Mouse (Mus musculus): ENCODE measurements around the gene Irak3.

Gene Irak3

DNA sequence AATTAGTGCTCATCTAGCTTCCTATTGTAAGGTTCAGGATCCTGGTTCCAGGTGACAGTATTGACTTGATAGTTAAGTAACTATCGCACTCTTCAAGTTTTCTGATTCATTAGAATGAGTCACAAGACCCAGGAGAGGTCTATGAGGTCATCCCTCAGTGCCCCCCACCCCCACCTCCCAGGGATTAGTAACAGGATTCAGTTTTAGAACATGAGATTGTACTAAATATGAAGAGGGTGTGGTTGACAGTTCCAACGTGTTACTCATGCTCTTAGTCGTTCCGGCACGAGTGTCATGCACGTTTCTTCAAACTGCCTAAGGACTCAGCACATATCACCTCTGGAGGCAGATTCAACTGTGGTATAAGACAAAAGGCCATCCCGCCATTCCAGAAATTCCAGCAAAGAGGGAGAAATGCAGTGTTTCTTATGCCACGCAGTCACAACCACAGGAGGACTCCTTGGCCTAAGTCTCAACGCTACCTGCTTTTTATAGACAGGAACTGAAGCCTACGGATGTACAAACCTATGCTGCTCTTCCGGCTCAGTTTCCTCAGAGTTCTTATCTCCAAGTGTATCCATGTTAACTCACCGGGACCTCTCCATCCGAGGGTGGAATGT, 2.8 kb upstream of the Irak3 start:
- DNase-seq (ENCODE audit: low read depth, low spot score) = no peak

DNA sequence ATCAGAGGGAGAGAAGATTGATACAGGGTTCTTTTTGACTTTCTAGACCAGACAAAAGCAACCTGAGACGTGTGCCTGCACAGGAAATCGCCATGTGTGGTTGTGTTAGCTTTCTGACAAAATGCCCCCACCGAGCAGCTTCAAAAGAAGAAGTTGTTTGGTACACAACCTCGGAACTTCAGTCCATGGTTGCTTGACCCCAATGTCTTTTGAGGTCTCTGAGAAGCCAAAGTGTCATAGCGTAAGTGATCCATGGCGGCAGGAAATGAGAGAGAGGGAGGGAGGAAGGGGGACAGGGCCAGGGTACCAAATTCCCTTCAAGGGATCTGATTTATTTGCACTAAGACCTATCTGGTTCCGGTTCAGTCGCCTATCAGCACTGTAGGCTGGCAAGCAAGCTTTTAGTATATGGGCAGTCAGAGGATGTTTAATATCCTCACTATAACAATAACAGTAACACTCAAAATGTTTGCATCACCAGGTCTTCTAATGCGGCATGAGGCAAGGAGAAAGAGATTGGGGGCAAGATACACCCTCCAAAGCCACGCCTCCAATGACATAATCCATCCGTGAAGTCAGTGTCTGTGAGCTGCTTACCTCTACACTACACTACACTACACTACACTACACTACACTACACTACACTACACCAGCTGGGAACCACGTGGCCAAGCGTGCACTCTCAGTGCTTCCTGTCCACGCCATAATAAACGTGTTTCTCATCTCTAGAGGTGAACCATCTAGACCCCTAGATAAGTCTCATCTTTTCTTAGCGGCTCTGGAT, 729 bp upstream of the Irak3 start:
- peak; percentile 23 for DNase-seq (ENCODE audit: low read depth, low spot score)

DNA sequence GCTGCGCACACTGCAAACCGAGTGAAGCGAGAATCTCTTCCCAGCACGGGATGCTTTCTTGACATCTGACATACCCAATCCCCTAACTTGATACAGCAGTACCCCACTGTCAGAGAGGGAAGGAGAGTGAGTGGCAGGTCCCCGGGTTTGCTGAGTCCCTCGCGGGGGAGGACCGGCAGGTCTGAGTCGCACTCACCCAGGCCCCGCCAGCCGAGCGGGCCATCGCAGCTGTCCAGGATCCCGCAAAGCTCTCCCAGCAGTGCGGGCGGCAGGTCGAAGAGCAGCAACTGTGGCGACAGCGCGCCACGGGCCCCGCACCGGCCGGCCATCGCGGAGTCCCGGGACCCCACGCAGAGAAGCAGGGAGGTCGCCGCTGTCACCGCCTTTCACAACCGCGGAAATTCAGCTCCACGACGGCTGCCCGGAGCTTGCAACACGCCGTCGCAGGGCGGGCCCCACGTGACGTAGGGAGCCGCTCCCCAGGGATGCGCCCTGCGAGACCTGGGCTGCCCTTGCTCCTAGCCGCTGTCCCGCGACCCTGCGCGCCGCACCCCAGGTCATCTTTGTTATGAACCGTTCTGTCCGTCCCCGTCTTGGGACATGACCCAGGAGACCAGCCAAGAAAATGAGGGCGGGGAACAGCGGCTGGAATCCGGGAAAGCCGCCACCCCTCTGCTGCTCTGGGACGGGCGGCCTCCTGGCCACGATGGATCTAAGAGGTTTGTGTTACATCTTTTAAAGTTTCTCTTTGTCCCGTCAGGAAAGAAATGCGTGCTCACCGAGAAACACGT, 604 bp downstream of the Irak3 start, which contains the start of gene Tmbim4:
Gene Tmbim4 (plus strand): TSS at position 460 of the 791 bp plus-strand sequence.
- peak; percentile 62 for DNase-seq (ENCODE audit: low read depth, low spot score)

DNA sequence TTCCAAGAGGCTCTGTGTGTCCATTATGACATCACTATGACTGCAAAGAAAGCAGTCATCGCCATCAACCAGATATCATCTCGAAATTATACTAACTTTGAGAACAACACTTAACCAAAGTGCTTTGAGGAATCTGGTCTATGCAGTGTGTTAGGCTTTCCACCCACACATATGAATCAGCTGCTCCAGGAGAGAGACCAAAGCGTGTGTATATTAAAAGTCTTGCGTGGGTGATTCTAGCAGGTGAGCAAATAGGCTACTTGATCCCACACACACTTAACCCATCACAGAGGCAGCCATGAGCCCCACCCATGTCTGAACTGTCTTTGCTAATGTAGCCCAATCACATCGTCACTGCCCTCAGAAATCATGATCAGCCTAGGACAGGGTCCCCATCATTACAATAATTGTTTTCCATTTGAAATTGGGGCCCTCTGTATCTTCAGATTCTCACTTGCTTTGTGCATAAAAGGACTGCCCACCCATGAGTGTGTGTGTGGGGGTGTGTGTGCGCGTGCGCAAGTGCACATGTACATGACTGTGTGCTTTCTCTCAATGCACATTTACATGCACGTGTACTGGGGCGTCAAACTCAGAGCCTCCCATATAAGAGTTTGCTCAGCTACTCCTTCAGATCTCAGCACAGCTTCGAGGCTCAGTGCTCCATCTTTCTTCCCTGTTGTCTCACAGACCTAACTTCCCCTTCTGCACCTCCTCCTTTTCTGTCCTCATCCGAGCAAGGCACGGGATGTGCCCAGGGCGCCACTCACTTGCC, 4.7 kb downstream of the Irak3 start:
- DNase-seq (ENCODE audit: low read depth, low spot score) = peak; percentile 63

DNA sequence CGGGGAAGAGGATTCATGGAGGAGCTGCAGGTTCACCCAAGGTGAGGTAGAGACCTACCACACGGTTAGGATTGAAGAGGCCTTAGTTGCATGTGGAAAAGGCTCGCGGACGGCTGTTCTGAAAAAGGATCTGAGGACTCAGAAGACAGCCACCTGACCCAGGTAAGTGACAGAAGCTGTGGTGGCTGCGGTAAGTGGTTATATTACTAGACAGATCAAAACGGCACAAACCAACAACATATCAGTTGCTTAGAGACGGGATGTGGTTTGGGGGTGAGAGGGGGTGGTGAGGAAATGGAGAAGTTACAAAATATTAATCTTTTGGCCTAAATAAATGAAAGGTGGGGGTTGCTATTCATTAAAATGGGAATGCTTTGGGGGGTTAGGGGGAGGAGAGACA, 8.7 kb downstream of the Irak3 start:
- peak; percentile 84 for DNase-seq (ENCODE audit: low read depth, low spot score)

DNA sequence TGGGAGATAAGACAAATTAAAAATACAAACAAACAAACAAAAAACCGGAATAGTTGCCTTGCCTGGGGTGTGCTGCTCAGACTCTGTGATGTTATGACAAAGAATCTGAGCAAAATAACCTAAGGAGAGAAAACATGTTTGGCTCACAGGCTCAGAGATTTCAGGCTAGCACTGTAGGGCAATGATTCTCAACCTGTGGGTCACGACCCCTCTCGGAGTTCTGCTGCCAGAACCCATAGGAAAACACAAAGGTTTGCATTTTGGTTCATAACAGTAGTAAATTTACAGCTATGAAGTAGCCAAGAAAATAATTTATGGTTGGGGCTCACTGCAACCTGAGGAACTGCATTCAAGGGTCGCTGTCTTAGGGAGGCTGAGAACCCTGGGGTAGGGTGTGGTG, 9.7 kb downstream of the Irak3 start:
- DNase-seq (ENCODE audit: low read depth, low spot score) = no peak

DNA sequence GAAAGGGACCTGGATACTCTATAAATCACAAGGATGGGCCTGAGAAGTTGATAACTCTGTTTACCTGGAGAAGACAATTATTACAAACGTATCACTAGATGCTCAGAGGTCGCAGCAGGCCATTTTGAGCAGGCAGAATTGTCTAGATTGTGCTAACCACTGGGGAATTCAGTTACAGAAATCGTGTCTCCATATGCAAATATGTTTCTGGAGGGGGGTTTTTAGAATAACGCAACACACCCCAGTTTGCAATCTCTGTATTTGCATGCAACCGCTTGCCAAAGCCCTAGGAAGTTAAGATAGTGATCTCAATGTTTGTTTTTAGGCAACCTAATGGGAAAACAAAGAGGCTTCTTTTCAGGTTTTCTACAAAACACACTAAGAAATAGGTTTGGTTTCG, 10.8 kb downstream of the Irak3 start:
- DNase-seq (ENCODE audit: low read depth, low spot score) = peak; percentile 45

DNA sequence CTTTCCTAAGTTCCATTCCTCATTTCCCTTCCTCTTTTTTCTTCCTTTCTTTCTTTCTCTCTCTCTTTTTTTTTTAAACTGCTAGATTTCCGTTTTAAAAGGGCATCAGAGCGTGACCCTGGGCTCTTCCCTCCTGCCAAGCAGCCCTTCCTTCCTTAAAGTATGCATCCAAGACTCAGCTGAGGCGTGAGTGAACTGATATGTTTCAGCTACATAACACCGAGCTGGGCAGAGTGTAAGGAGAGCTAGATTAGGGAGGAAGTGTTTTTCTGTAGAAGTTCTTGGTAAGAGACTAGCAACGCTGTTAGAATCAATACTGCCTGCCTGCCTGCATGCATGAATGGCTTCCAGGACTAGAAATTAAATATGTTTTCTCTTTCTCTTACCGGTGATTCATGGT, 12.1 kb downstream of the Irak3 start:
- no peak for DNase-seq (ENCODE audit: low read depth, low spot score)

DNA sequence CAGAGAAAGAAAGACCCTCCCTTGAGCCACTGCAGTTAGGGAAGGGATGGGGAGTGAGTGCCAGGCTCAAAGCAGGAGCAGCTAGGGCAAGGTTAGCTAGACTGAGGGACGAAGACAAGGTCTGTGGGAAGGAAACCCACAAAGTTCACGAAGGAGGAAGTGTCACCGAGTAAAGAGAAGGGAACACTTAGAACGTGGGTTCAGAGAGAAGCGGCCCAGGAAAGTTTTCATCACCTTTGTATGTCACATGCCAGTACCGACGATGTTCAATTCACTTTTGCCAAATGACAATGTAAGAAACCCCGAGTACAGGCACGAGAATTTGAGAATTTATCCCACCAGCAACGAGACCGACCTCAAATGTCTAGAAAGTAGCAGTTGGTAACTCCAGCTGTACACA, 12.7 kb downstream of the Irak3 start:
- DNase-seq (ENCODE audit: low read depth, low spot score) = peak; percentile 22

DNA sequence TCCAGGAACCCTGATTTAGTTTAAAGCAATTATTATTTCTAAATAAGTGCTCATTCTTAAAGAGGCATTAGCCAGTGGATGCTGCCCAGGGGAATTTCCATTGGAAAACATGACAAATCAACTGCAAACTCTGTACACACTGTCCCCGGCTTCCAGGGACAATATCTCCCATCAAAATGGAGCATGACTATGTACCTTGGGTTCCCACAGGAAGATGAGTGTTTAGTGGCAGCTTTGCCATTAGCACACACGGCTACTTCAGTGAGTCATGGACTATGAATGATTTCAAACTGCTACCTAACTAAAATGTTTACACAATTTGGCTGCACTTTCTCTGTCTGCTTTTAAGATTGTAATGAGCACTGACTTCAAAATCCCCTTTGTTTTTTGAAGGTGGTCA, 13.4 kb downstream of the Irak3 start:
- no peak for DNase-seq (ENCODE audit: low read depth, low spot score)

DNA sequence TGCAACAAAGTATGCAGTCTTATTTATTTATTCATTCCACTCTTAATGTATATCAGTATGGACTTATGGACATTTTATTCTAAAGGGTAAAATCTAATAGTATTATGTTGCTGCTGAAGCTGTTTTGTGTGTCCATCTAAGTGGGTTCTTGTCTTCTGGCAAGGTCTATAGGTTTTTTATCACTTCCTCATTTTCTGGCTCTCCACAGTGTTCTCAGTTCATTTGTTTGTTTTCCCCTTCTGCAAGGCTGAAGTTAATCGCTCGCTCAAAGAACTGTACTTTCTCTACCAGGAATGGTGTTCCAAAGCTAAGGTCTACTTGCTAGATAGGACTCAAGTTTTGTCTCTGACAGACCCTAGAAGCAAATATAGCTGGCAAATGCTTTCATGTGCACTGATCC, 18.6 kb downstream of the Irak3 start:
- DNase-seq (ENCODE audit: low read depth, low spot score) = no peak

DNA sequence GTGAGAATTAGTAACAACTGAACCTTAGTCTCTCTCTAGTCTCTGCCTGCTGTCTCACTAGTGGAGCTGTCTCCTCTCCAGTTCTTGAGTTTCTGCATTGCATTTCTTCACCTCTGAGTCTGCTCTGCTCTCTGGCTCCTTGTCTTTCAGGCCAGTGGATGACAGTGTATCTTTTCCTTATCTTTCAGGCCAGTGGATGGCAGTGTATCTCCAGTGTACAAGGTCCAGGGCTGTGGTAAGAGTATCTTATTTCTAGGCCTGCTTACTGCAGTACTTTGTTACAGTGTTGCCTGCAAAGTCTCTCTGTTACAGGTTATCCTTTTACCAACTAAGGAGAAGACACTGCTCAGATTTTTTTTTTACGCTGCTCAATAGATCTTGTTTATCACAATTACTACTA, 19.0 kb downstream of the Irak3 start:
- DNase-seq (ENCODE audit: low read depth, low spot score) = peak; percentile 42

DNA sequence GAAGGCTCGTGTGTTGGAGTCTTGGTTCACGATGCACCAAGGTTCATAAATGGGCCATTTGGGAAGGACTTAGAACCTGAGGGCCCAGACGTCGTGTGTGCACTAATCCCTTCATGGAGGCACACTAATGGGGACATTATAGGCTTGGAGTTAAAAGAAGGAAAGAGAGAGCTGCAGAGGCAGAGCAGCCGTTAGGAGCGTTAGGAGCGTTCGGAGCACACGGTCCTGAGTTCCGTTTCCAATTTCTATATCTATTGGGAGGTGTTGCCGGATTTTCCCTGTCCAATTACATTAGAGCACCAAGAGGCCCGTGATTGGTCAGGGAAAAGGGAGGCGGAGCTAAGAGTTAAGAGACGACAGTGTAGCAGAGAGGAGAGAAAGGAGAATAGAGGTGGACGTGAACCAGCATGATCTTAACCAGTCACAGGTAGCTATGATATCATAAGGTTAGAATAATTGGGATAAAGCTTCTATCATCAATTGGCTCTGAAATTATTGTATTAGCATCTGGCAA, 27.7 kb downstream of the Irak3 start:
- DNase-seq (ENCODE audit: low read depth, low spot score) = no peak

DNA sequence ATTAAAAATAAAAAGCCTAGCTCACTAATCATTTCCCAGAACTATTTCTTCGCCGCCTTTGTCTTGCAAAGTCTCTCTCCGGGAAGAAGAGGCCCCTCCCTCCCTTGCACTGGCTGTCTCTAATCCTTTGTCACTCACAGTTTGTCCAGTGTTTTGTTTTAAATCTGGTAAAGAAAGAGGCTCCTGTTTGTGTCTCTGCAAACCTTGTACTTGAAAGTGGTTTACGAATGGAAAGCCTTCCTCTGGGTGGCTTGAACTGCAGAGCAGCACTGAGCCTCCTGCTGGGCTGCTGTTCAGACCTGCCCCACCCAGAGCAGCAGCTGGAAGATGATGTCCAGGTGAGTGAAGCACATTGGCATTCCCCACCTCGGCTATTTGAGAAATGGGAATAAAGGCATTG, 30.6 kb downstream of the Irak3 start:
- DNase-seq (ENCODE audit: low read depth, low spot score) = no peak

DNA sequence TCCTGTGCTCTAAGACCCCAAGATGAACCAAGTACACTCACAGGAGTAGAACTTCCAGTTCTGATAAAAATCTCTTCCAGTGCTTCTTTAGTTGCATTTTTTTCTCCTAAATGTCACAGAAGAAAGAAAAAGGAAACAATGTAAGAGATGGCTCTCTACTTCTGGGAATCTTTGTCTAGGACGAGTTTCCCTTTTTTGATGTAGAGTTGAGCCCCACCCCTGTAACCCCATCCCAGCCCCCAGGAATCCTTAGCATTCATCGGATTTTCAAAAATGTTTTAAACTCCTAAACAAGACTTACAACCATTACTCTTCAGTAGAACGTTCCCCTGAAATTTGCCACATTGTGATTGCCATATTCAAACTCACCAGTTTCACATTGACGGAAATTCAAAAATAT, 31.7 kb downstream of the Irak3 start:
- no peak for DNase-seq (ENCODE audit: low read depth, low spot score)

DNA sequence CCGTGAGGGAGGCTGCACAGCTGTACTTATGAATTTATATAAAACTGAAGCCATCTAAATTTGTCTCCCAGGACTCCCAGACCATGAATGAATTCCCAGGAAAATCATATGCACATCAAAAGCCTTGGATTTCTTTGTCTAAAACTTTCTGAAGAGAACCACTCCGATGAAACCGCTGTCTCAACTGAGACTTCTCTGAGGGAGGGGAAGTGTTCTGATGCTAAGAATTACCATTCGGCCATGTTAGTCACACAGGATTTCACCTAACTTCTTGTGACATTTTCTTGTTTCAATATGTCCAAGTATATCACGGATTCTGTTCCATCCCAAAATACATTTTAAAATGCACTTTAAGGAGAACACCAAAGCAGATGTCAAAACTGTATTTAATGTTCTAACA, 32.1 kb downstream of the Irak3 start:
- DNase-seq (ENCODE audit: low read depth, low spot score) = no peak

DNA sequence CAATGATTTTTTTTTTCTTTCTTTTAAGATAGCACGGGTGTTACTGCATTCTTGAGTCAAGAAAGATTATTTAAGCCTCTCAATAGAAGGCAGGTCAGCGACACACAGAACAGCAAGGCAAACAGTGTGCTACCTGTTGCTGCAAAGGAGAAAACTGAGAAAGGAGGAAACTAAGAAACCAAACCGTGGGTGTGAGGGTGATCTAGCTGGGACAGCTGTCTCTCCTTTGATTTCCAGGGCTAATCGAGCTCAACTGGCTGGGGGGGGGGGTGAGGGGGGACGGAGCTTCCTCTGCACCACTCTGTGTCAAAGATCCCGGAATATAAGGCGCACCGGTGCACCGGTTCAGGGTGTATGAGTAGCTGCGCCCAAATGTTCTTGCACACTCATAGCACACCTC, 32.9 kb downstream of the Irak3 start:
- no peak for DNase-seq (ENCODE audit: low read depth, low spot score)

DNA sequence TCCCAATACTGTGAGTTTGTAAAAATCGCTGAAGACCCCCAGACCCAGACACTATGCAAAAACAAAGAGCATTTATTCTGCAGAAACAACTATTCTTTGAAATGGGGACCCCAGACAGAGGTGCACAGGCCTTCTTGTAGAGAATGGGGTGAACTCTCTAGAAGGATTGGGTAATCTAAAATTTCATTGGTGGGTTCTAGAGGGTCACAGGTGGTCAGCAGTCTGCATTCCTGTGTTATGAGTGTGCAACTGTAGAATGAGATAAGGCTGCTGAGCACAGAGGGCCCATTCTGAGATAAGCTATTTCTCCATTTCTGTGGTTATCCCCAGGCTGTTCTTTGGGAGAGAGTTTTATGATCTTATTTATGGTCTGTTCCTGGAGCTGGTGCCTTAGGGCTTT, 33.9 kb downstream of the Irak3 start:
- no peak for DNase-seq (ENCODE audit: low read depth, low spot score)

DNA sequence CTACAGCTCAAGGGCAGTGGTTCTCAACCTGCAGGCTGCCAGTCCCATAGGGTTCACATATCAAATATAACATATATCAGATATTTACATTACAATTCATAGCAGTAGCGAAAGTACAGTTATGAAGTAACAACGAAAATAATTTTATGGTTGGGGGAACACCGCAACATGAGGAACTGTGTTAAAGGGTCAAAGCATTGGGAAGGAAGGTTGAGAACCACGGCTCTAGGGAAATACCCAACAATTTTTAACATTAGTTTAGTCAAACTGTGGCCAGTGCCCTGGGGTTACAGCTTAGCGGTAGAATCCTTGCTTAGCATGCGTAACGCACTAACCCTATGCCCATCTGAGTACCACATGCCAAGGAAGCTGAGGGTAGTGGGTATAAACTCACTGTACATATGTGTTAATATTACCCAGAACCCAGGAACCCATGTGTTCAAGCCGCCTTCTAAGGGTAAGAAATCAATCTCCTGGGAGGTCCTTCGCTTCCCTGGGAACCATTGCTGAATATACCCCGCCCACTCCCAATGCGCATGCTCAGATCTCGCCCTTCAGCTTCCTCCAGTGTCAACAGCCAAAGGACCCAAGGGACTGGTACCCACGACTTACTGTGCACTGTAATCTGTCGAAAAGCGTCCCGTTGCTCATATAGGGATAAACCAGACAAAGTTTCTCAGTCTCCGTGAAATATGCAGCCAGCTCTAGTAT, 36.0 kb downstream of the Irak3 start:
- no peak for DNase-seq (ENCODE audit: low read depth, low spot score)

DNA sequence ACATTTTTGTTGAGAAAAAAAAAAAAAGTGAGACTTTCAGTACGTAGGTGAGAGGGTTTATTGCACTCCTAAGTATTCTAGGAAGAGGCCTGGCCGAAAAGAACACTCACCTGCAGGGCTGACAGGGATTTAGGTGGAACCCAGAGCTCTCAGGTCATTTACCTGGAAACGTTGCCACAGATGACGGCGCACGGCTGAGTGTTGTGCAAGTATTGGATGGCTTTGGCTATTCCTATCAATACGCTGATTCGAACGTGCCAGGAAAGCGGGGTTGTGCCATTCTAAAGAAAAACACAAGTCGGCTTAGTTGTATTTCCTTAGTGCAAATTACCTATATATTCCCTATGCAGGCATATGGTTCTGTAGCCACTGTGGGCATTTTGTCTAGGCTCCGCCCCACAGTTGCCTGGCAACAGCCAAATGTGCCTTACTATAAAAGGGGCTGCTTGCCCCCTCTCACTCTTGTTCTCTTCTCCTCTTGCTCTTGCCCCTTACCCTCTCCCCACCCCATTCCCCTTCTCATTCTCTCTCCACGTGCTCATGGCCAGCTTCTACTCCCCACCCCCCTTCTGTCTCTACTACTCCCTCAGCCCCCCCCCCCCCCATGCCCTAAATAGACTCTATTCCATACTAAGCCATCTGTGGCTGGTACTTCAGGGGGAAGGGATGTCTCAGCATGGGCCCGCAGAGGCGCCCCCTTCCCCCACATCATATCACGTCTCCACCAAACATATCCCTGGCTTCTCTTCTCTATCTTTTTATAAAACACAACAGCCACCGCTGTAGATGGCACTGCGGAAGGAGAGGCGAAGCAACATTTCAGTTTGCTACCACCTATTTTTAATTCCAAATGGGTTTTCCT, 36.8 kb downstream of the Irak3 start:
- no peak for DNase-seq (ENCODE audit: low read depth, low spot score)
